Mouse (Mus musculus) kidney, postnatal 0 days (tissue): ENCODE measurements around the gene Dmrta2. TPM values are rescaled to one million over a fixed set of nuclear protein-coding genes. Genes with fewer than 3 reads are reported as not detected.

Experiments used
- ATAC-seq: fragments of 200-750 bp; cut with Nextera tagmentation; replicated peaks from 2 replicates; pipeline ENCODE4 v1.8.0; 2017; ENCODE audit warnings: low read depth, moderate number of reproducible peaks, moderate TSS enrichment, moderate library complexity; ENCODE audit not compliant: low FRiP score
- DNase-seq: peaks from one replicate; pipeline ENCODE4 v3.0.0-alpha.2; 2016; ENCODE audit warnings: low spot score
- H3K27ac ChIP-seq: fragments of 300-500 bp; sonication (generic); 2 replicates; pipeline ENCODE4 v1.5.1; 2014; ENCODE audit warnings: mild to moderate bottlenecking
- H3K27me3 ChIP-seq: fragments of 300-500 bp; sonication (generic); 2 replicates; pipeline ENCODE4 v1.6.1; 2014; ENCODE audit warnings: low read length, mixed read lengths; ENCODE audit not compliant: insufficient read depth
- H3K36me3 ChIP-seq: fragments of 300-500 bp; sonication (generic); 2 replicates; pipeline ENCODE4 v1.6.1; 2014; ENCODE audit warnings: low read length, mixed read lengths; ENCODE audit not compliant: insufficient read depth
- H3K4me1 ChIP-seq: fragments of 300-500 bp; sonication (generic); replicated peaks from 2 replicates; pipeline ENCODE4 v1.6.1; 2014; ENCODE audit warnings: antibody characterized with exemption, low read length, mixed read lengths; ENCODE audit not compliant: insufficient read depth
- H3K4me2 ChIP-seq: fragments of 300-500 bp; sonication (generic); 2 replicates; pipeline ENCODE4 v1.6.1; 2014; ENCODE audit warnings: mild to moderate bottlenecking, low read length, moderate library complexity, mixed read lengths
- H3K4me3 ChIP-seq: fragments of 300-500 bp; sonication (generic); replicated peaks from 2 replicates; pipeline ENCODE4 v1.5.1; 2014; ENCODE audit warnings: low read depth, low read length
- H3K9ac ChIP-seq: fragments of 300-500 bp; sonication (generic); 2 replicates; pipeline ENCODE4 v1.6.1; 2014; ENCODE audit warnings: low read depth, low read length
- H3K9me3 ChIP-seq: fragments of 300-500 bp; sonication (generic); replicated peaks from 2 replicates; pipeline ENCODE4 v1.6.1; 2016; ENCODE audit warnings: low read length, inconsistent platforms, mixed read lengths
- CTCF ChIP-seq: IDR thresholded peaks from 2 replicates; pipeline ENCODE4 v1.5.1; 2016; ENCODE audit warnings: antibody characterized with exemption, low read depth, mild to moderate bottlenecking, moderate library complexity
- WGBS: fragments of 180-500 bp; shearing (Covaris S2); extraction: QIAGEN DNeasy Blood & Tissue Kit; methylation state at CpG from one replicate; pipeline ENCODE4 v1.1.7; 2014; 5-methylcytosine and 5-hydroxymethylcytosine counted together
- polyA plus RNA-seq: library from polyadenylated mRNA; unstranded; fragments of >200 nt; fragmentation: Nextera tagmentation; extraction: Ambion mirVana; gene quantifications from 2 replicates; pipeline ENCODE4 v1.2.1, GENCODE M21; 2015

The Dmrta2 gene
- polyA plus RNA-seq, 1 experiment from 2014 or later = 0.22 TPM

DNA sequence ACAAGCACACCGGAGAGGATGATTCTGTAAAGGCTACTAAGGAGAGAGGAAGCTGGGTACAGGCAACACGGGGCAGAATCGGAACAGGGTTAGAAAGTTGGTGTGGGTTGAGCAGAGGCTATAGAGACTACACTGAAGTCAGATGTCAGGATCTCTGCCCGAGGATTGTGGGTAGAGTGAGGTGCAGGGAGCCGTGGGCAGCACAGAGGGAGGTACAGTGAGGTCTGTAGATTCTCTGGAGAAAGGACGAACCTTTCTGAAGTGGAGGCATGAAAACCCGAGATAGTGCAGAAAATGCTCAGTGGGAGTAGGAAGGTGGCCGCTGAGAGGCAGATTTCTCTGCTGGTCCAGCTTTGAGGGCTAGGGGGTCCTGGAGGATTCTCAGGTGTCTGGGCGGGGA is 8.4 kb downstream of the Dmrta2 start:
- no peak overlapping the region for H3K4me2 ChIP-seq
- TF ChIP-seq CTCF = no peak
- H3K9me3 ChIP-seq = no peaks in the 10 kb centered on the region
- H3K4me3 ChIP-seq = no peak overlapping the region
- no peak overlapping the region for H3K9ac ChIP-seq
- peaks cover 79% of the 10 kb centered on the region for H3K27me3 ChIP-seq
- H3K27ac ChIP-seq = no peak overlapping the region
- 7% methylated on average over 9 of the region's 9 CpGs for WGBS
- DNase-seq = no peak
- H3K4me1 ChIP-seq = no peaks in the 10 kb centered on the region; the same call in 1 of the 2 replicates
- no peaks in the 10 kb centered on the region for H3K36me3 ChIP-seq
- ATAC-seq = no peak

DNA sequence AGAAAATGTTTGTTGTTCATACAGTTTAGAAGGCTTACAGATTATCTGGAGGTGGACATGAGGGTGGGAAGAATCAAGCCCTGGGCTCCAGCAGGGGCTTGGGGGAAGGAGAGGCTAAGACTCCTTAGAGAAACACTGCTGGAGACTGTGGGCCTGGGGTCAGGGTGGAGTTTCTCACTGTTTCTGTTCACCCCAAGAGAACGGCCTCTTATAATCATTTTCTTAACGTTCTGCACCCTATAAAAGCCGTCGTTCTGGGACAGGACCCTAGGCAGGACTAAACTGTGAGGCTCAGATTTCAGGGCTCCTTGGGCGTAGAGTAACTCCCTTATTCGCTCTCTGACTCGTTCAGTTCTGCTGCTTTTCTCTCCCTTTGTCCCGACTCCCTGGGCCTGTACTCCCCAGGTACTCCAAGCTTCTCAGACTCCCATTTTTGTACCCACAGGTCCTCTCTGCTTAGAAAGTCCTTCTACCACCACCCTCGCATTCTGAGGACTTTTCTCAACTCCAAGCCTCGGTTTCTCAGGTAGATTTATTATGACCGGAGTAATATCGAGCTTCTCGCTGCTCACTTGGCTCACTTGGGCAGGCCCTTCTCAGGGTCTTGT is 9.0 kb downstream of the Dmrta2 start:
- no peaks in the 10 kb centered on the region; the same call in 1 of the 2 replicates for H3K4me1 ChIP-seq

DNA sequence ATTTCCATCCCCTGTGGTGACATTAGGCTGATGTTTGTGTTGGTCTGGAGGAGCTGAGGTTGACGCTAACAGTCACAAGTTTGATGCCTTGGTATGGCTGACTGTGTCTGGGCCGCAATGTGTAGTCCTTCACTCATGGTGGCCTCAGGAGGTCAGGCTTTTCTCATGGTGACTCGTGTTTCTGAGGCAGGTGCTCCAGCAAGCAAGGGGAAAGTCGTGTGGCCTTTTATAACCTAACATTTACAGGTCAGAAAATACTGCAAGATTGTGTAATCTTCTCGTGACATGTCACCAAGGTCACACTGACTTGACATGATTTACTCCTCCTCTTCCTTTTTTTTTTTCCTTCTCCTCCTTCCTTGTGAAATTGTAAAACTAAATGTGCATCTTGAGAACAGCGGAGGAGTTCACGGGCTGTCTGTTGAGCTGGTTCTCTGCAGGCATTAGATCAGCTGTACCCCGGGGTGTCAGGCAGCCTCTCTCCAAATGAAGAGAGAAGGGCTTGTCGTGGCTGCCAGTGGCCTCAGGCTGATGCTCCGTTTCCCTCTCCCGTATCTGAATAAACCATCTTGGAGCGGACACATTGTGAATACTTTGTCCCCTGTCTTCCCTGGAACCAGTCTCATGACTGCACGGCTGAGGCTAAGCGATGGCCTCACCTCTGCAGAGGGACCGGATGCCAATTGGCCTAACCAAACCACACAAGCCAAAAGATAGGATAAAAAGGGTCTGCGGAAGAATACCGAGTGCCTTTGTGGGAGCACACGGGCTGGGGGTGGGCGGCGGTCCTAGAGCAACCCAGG is 9.9 kb downstream of the Dmrta2 start:
- Histone ChIP-seq H3K36me3 (no peaks in the 10 kb centered on the region), H3K27me3 (peaks cover 72% of the 10 kb centered on the region), H3K9me3 (no peaks in the 10 kb centered on the region), H3K4me3 (no peak overlapping the region), H3K27ac (no peak overlapping the region), H3K4me1 (no peaks in the 10 kb centered on the region; the same call in 1 of the 2 replicates), H3K4me2 (no peak overlapping the region), H3K9ac (no peak overlapping the region)
- TF ChIP-seq CTCF = no peak
- no peak for DNase-seq
- ATAC-seq = no peak
- WGBS = 5% methylated on average over 17 of the region's 20 CpGs

More for the DNA sequence above, 9.0 kb downstream of the Dmrta2 start:
- Histone ChIP-seq H3K36me3 (no peaks in the 10 kb centered on the region), H3K4me3 (no peak overlapping the region), H3K27me3 (peaks cover 73% of the 10 kb centered on the region), H3K4me2 (no peak overlapping the region), H3K9ac (no peak overlapping the region), H3K27ac (no peak overlapping the region), H3K9me3 (no peaks in the 10 kb centered on the region)
- DNase-seq (no peak), ATAC-seq (no peak)
- no peak for TF ChIP-seq CTCF
- WGBS = 6% methylated on average over 13 of the region's 13 CpGs

DNA sequence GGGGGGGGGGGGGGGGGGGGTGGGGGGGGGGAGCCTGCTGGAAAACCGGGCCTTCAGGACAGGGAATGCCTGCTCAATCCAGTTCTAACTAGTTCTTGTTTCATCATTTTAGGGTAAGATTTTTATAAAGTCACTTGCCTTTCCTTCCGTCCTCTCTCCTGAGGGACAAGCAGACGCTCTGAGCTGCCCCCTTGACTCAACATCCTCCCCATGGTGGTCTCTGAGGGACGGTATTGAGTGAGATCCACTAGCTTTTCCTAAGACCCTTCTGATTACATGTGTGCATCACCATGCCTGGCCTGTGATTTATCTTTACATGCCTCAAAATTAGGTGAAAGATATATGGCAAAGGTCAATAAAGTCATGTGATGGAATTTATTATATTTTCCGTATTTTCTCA is 10.6 kb downstream of the Dmrta2 start:
- Histone ChIP-seq H3K36me3 (no peaks in the 10 kb centered on the region), H3K4me1 (no peaks in the 10 kb centered on the region; the same call in 1 of the 2 replicates), H3K9ac (no peak overlapping the region), H3K27me3 (peaks cover 68% of the 10 kb centered on the region), H3K4me2 (no peak overlapping the region), H3K27ac (no peak overlapping the region), H3K4me3 (no peak overlapping the region), H3K9me3 (no peaks in the 10 kb centered on the region)
- WGBS = 8% methylated on average over 5 of the region's 5 CpGs
- TF ChIP-seq CTCF = no peak
- ATAC-seq (no peak), DNase-seq (no peak)

DNA sequence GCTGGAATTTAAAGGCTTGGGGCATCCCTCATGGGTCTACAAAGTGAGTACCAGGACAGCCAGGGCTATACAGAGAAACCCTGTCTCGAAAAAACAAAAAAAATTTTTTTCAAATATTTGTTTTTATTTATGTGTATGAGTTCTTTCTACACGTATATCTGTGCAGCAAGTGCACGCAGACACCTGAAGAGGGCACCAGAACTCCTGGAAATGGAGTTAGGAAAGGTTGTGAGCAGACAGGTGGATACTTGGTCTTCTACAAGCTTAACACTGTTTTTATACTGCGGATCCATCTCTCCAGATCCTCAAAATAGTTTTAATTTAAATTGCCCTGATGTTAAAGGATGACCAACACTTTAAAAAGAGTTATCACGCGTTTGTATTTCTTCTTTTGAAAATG is 11.4 kb downstream of the Dmrta2 start:
- H3K9me3 ChIP-seq = no peaks in the 10 kb centered on the region
- peaks cover 62% of the 10 kb centered on the region for H3K27me3 ChIP-seq
- peak; percentile 30; the same call in 1 of the 2 replicates for TF ChIP-seq CTCF
- H3K4me3 ChIP-seq = no peak overlapping the region
- 41% methylated on average over 6 of the region's 6 CpGs for WGBS
- no peaks in the 10 kb centered on the region for H3K4me1 ChIP-seq
- H3K27ac ChIP-seq = no peak overlapping the region
- no peaks in the 10 kb centered on the region for H3K36me3 ChIP-seq
- ATAC-seq (no peak), DNase-seq (no peak)
- no peak overlapping the region for H3K4me2 ChIP-seq
- no peak overlapping the region for H3K9ac ChIP-seq

DNA sequence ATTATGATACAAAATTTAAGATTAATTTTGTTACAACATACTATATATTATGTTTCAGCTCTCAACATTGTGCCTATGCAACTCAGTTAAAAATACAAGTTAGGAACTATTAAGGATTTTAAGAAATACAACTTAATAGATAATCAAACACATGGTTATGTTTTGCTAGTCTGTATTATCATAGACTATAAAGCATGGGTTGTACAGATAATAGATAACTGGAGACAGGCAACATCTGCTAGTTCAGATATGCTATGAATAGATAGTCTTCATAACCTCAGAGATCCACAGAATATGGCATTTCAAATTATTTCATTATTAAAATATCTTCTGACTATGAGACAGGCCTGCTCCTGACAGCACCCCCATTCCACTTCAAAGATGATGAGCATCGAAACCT is 28.2 kb downstream of the Dmrta2 start:
- no peak overlapping the region for H3K4me2 ChIP-seq
- H3K9ac ChIP-seq = no peak overlapping the region
- H3K27ac ChIP-seq = no peak overlapping the region
- TF ChIP-seq CTCF = no peak
- 93% methylated on average over 1 of the region's 1 CpGs for WGBS
- ATAC-seq = no peak
- no peak overlapping the region for H3K4me3 ChIP-seq
- no peaks in the 10 kb centered on the region for H3K36me3 ChIP-seq
- no peaks in the 10 kb centered on the region for H3K4me1 ChIP-seq
- H3K9me3 ChIP-seq = no peaks in the 10 kb centered on the region
- DNase-seq = no peak
- no peaks in the 10 kb centered on the region for H3K27me3 ChIP-seq
